16 mouse cellular contexts compared by ENCODE assay signal in genomic region chr8:15525461-15525860, GRCm38 (mm10).
"Had no signal": no experiment of that assay in that cellular context is flagged by ENCODE, and none has a peak within 500 bp of the region (broad histone marks: within the 10 kb centered on the region; RNA-seq: fewer than 3 reads in every experiment).

No protein-coding gene starts in this region.

- H3K27me3 ChIP-seq: lung, embryonic 15.5 days; megakaryocyte, embryonic 14.5 days; midbrain, embryonic 12.5 days; neural tube, embryonic 12.5 days; stomach, embryonic 15.5 days had no signal

- H3K4me1 ChIP-seq: lung, embryonic 15.5 days; megakaryocyte, embryonic 14.5 days; midbrain, embryonic 12.5 days; neural tube, embryonic 12.5 days; stomach, embryonic 15.5 days had no signal

- H3K27ac ChIP-seq: lung, embryonic 15.5 days; macrophage; midbrain, embryonic 12.5 days; neural tube, embryonic 12.5 days; stomach, embryonic 15.5 days; stomach, postnatal 0 days had no signal

- H3K36me3 ChIP-seq: lung, embryonic 15.5 days; midbrain, embryonic 12.5 days; neural tube, embryonic 12.5 days; stomach, embryonic 15.5 days had no signal

- DNase-seq: liver, postnatal 0 days; lung, adult 2 months; lung, postnatal 14 days; lung, postnatal 36 days; midbrain, embryonic 14.5 days; right cerebral cortex, postnatal 14 days; thymus, adult 2 months; thymus, postnatal 25 days; thymus, postnatal 4 days had no signal

- H3K4me3 ChIP-seq: lung, embryonic 15.5 days; megakaryocyte, embryonic 14.5 days; midbrain, embryonic 12.5 days; neural tube, embryonic 12.5 days; stomach, embryonic 15.5 days had no signal
